Mouse (Mus musculus): Measurements from ENCODE around the gene Faah. TPM values are rescaled to one million over a fixed set of nuclear protein-coding genes. Genes with fewer than 3 reads are reported as not detected.

Faah gene
- polyA plus RNA-seq, 1 experiment from 2014 or later, result 48.2 TPM

Other genes with a start within 250 kb of the Faah start
- 0.21 and 0.30 TPM in 2 replicates for gene Tex38, start 236.9 kb downstream of the Faah start, polyA plus RNA-seq (2015; fragmentation: Nextera tagmentation; extraction: Ambion mirVana)
- gene Atpaf1, start 233.1 kb downstream of the Faah start, polyA plus RNA-seq (2015; fragmentation: Nextera tagmentation; extraction: Ambion mirVana), result 62.4 and 63.5 TPM in 2 replicates
- 12.4 and 15.9 TPM in 2 replicates for gene Mob3c, start 189.8 kb downstream of the Faah start, polyA plus RNA-seq (2015; fragmentation: Nextera tagmentation; extraction: Ambion mirVana)
- gene Mknk1, start 178.7 kb downstream of the Faah start, polyA plus RNA-seq (2015; fragmentation: Nextera tagmentation; extraction: Ambion mirVana), result 26.9 and 36.8 TPM in 2 replicates
- not detected in 2 replicates for gene Kncn, start 133.5 kb downstream of the Faah start, polyA plus RNA-seq (2015; fragmentation: Nextera tagmentation; extraction: Ambion mirVana)
- not detected in 2 replicates for gene 6430628N08Rik, start 127.3 kb downstream of the Faah start, polyA plus RNA-seq (2015; fragmentation: Nextera tagmentation; extraction: Ambion mirVana)
- gene Dmbx1, start 78.0 kb downstream of the Faah start, polyA plus RNA-seq (2015; fragmentation: Nextera tagmentation; extraction: Ambion mirVana), result not detected in 2 replicates
- gene Nsun4, start 36.0 kb upstream of the Faah start, polyA plus RNA-seq (2015; fragmentation: Nextera tagmentation; extraction: Ambion mirVana), result 30.1 and 31.0 TPM in 2 replicates
- gene Uqcrh, start 57.1 kb upstream of the Faah start, polyA plus RNA-seq (2015; fragmentation: Nextera tagmentation; extraction: Ambion mirVana), result 636 and 732 TPM in 2 replicates
- gene Lrrc41, start 57.3 kb upstream of the Faah start, polyA plus RNA-seq (2015; fragmentation: Nextera tagmentation; extraction: Ambion mirVana), result 70.9 and 71.6 TPM in 2 replicates
- gene Rad54l, start 105.8 kb upstream of the Faah start, polyA plus RNA-seq (2015; fragmentation: Nextera tagmentation; extraction: Ambion mirVana), result 26.7 and 27.1 TPM in 2 replicates
- gene Pomgnt1, start 105.9 kb upstream of the Faah start, polyA plus RNA-seq (2015; fragmentation: Nextera tagmentation; extraction: Ambion mirVana), result 45.8 and 48.0 TPM in 2 replicates
- gene Lurap1, start 133.4 kb upstream of the Faah start, polyA plus RNA-seq (2015; fragmentation: Nextera tagmentation; extraction: Ambion mirVana), result 1.5 and 1.6 TPM in 2 replicates
- gene Tspan1, start 149.7 kb upstream of the Faah start, polyA plus RNA-seq (2015; fragmentation: Nextera tagmentation; extraction: Ambion mirVana), result 35.7 and 43.6 TPM in 2 replicates
- gene 1700042G07Rik, start 155.4 kb upstream of the Faah start, polyA plus RNA-seq (2015; fragmentation: Nextera tagmentation; extraction: Ambion mirVana), result not detected in 2 replicates
- gene Gm49337, start 155.5 kb upstream of the Faah start, polyA plus RNA-seq (2015; fragmentation: Nextera tagmentation; extraction: Ambion mirVana), result not detected in 2 replicates
- gene Pik3r3, start 203.7 kb upstream of the Faah start, polyA plus RNA-seq (2015; fragmentation: Nextera tagmentation; extraction: Ambion mirVana), result 7.0 and 7.9 TPM in 2 replicates

Data from intestine, embryonic 15.5 days (tissue).